Mouse (Mus musculus): ENCODE data around the gene Cldn9.

The Cldn9 gene

GRCm38 (mm10) chr17:23645894-23646293 is 37.9 kb downstream of the Cldn9 start:
- no peak for DNase-seq (ENCODE audit: low spot score)

DNA sequence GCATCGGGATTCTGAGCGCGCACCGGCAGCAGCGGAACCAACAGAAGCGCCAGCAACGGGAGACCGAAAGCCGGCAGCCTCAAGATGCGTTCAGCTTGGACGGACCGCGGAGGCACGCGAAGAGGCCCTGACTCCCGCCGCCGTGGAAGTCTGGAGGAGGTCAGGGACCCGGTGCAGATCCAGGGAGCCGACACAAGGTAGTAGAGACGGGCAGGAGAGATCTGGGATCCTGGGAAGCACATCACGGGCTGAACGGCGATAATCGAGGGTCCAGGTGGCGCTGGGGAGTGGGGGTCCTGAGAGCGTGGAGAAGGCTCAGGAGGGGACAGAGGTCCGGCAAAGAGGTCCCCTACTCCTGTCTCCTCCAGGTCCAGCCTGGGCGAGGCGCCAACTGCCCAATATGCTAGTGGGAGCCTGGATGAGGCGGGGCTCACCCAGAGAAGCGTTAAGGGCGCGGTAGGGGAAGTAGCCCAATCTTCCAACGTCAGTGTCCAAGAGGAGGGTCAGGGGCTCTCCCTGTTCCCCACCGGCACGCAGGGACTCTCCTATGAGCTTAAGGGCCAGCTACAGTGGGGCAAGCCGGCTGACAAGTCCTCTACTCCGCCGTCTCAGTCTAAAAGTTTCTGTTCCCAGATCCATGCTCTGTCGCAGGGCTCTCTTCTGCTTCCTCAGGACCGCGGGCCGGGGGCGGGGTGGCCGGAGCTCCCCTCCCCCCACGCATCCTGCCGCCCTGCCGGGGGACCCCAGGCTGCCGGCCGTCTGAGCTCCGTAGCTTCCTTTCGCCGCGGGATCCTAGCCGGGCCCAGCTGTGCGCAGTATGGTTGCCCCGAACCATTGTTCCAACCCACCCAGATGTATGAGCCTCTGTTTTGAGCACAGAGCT is 39.0 kb downstream of the Cldn9 start, which contains the start of gene Mmp25:
Mmp25 (minus strand) TSS at position 665 of the 883 bp plus-strand sequence.
- DNase-seq (ENCODE audit: low spot score) = no peak

Measured in left cerebral cortex, adult 11 months (tissue).